Mouse (Mus musculus) liver, embryonic 15.5 days (tissue): ENCODE measurements at regions not wholly inside any gene's neighbourhood (a gene's known extent, or its start where the extent isn't known, plus 50 kb on each side); places are given as distances from the start of the nearest gene placed in this dataset.

ENCODE experiments used
- ATAC-seq: fragments of 200-750 bp; cut with Nextera tagmentation; 2 replicates; pipeline ENCODE4 v1.8.0; 2017; ENCODE audit warnings: moderate number of reproducible peaks, mild to moderate bottlenecking, moderate library complexity; ENCODE audit not compliant: insufficient read depth
- H3K27ac ChIP-seq: fragments of 300-500 bp; sonication (generic); replicated peaks from 2 replicates; pipeline ENCODE4 v1.5.1; 2015; ENCODE audit warnings: mild to moderate bottlenecking, inconsistent platforms
- H3K27me3 ChIP-seq: fragments of 300-500 bp; sonication (generic); 2 replicates; pipeline ENCODE4 v1.6.1; 2015; ENCODE audit warnings: mild to moderate bottlenecking, inconsistent platforms
- H3K36me3 ChIP-seq: fragments of 300-500 bp; sonication (generic); replicated peaks from 2 replicates; pipeline ENCODE4 v1.6.1; 2015; ENCODE audit warnings: moderate library complexity, mild to moderate bottlenecking, inconsistent platforms
- H3K4me1 ChIP-seq: fragments of 300-500 bp; sonication (generic); replicated peaks from 2 replicates; pipeline ENCODE4 v1.6.1; 2015; ENCODE audit warnings: inconsistent platforms
- H3K4me2 ChIP-seq: fragments of 300-500 bp; sonication (generic); 2 replicates; pipeline ENCODE4 v1.6.1; 2015; ENCODE audit warnings: moderate library complexity, mild to moderate bottlenecking, inconsistent platforms
- H3K4me3 ChIP-seq: fragments of 300-500 bp; sonication (generic); replicated peaks from 2 replicates; pipeline ENCODE4 v1.5.1; 2015; ENCODE audit warnings: mild to moderate bottlenecking, inconsistent platforms
- H3K9ac ChIP-seq: fragments of 300-500 bp; sonication (generic); 2 replicates; pipeline ENCODE4 v1.6.1; 2015; ENCODE audit warnings: moderate library complexity, mild to moderate bottlenecking, inconsistent platforms
- H3K9me3 ChIP-seq: fragments of 300-500 bp; sonication (generic); replicated peaks from 2 replicates; pipeline ENCODE4 v1.6.1; 2016; ENCODE audit warnings: inconsistent platforms
- WGBS: fragments of 180-500 bp; shearing (Covaris S2); methylation state at CpG from one replicate; pipeline ENCODE4 v1.1.7; 2015; ENCODE audit warnings: mixed read lengths; ENCODE audit not compliant: insufficient replicate concordance; 5-methylcytosine and 5-hydroxymethylcytosine counted together

DNA sequence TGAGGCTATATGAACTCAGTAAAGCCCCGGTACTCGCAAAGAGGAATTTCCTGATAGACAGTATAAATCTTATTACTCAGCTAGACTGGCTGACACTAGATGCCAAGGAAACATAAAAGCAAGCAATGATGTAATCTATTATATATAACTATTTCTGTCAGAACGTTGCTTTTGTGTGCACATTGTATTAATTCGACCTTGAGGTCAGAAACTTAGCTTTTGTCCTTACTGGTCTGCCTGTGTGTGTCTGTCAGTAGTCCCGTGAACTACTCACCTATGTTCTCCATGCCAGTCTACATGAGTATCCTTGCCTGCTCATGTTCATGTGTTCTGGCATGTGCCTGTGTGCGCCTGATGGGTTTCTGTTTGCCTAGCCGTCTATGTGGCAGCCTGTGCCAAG lies 70.5 kb downstream of the Tmx1 start:
- no peak overlapping the region for H3K27ac ChIP-seq
- no peaks in the 10 kb centered on the region for H3K27me3 ChIP-seq
- ATAC-seq = no peak
- H3K9ac ChIP-seq = no peak overlapping the region
- no peaks in the 10 kb centered on the region for H3K9me3 ChIP-seq
- no peak overlapping the region for H3K4me3 ChIP-seq
- WGBS = 59% methylated on average over 7 of the region's 7 CpGs
- no peaks in the 10 kb centered on the region for H3K36me3 ChIP-seq
- H3K4me1 ChIP-seq = no peaks in the 10 kb centered on the region
- no peak overlapping the region for H3K4me2 ChIP-seq

DNA sequence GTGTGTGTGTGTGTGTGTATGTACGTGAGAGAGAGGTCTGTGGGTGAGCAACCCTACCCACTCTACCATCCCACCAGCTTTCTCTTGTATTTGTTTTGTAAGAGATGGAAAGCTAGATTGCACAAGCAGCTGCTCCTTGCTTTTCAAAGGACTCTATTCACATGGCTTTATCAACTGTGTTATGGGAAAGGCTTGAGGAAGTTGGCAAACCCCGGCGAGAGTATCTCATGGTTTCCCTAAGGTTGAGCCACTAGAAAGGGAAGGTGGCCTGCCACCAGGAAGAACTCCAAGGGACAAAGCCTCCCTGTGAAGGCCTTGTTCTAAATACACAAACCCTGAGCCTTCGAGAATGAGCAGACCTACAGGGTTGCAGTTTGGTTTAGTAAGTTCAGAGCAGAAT lies 71.8 kb downstream of the Tmx1 start:
- H3K9ac ChIP-seq = no peak overlapping the region
- no peaks in the 10 kb centered on the region for H3K27me3 ChIP-seq
- no peak overlapping the region for H3K27ac ChIP-seq
- no peaks in the 10 kb centered on the region for H3K9me3 ChIP-seq
- ATAC-seq = no peak
- H3K4me2 ChIP-seq = no peak overlapping the region
- no peaks in the 10 kb centered on the region for H3K4me1 ChIP-seq
- WGBS = 36% methylated on average over 4 of the region's 4 CpGs
- H3K36me3 ChIP-seq = no peaks in the 10 kb centered on the region
- H3K4me3 ChIP-seq = no peak overlapping the region

DNA sequence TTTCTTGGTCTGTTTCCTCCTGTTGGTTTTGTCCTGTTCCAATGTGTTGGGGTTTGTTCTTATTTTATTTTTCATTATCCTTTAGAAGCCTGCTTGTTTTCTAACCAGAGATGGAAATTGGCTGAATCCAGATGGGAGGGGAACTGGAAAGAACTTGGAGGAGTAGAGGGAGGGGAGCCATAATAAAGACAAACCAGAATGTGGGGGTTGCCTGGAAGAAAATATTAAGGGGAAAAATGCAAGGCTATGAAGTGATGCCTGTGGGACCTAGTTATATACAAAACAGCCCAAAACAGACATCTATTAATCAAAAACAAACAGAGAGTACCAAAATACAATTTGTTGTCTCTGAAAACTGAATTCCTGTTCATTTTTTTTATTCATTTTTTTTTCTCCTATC lies 78.8 kb downstream of the Tmx1 start:
- no peak for ATAC-seq
- no peak overlapping the region for H3K4me2 ChIP-seq
- H3K4me3 ChIP-seq = no peak overlapping the region
- no peak overlapping the region for H3K9ac ChIP-seq
- H3K9me3 ChIP-seq = no peaks in the 10 kb centered on the region
- no peak overlapping the region for H3K27ac ChIP-seq
- no peaks in the 10 kb centered on the region for H3K36me3 ChIP-seq
- H3K27me3 ChIP-seq = no peaks in the 10 kb centered on the region
- no peaks in the 10 kb centered on the region for H3K4me1 ChIP-seq

- Histone ChIP-seq H3K4me3 (no peak overlapping the region), H3K4me2 (no peak overlapping the region), H3K27me3 (no peaks in the 10 kb centered on the region), H3K36me3 (no peaks in the 10 kb centered on the region), H3K9me3 (no peaks in the 10 kb centered on the region), H3K9ac (no peak overlapping the region), H3K4me1 (no peaks in the 10 kb centered on the region), H3K27ac (no peak overlapping the region)
- WGBS = 55% methylated on average over 10 of the region's 10 CpGs
- ATAC-seq = no peak
These were observed 79.3 kb downstream of the Tmx1 start for GRCm38 (mm10) chr12:70532225-70532624.

DNA sequence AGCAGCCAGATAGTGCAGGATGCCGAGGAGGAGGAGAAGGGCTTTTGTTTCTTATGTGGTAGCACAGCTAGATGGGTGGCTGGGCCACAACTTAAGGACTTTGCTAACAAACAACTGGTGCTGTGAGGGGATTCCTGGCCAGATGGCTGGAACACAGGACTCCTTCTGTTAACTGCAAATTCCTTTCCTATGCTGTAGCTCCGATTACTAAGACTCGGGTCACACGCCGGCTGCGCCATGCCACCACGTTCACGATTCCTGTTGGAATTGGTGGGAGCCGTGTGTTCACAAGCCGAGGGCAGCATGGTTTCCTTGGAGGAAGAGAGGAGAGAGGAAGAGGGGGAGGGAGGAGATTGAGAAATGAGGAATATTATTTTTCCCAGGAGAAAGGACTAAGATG lies 79.9 kb downstream of the Tmx1 start:
- Histone ChIP-seq H3K4me3 (no peak overlapping the region), H3K36me3 (no peaks in the 10 kb centered on the region), H3K27me3 (no peaks in the 10 kb centered on the region), H3K27ac (no peak overlapping the region), H3K9ac (no peak overlapping the region), H3K4me1 (no peaks in the 10 kb centered on the region), H3K4me2 (no peak overlapping the region), H3K9me3 (no peaks in the 10 kb centered on the region)
- ATAC-seq = no peak
- 78% methylated on average over 10 of the region's 10 CpGs for WGBS

DNA sequence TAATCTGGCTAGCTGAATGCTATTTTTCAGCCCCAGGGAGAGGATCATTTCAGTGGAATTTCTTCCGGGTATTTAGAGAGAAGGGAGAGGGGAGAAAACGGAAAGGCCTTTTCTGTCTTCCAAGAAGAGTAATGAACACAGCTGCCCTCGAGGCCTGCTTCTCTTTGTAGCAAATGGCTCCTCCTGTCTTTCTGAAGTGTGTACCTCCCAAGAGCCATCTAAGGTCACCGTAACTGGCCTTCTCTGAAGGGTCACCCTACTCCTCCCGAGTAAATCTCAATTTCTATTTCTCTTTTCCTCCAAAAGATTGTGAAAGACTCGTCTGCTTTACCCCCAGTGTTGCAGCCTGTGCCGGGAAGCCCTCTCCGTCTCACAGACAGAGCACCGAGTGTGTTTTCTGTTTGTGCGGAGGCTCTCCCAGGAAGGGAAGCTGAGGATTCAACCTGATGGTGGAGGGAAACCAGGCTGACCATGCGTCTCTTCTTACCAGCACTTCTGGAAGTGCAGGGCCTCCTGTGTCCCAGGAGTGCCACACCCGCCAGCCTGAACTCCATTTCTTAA lies 80.6 kb downstream of the Tmx1 start:
- no peak for ATAC-seq
- no peak overlapping the region for H3K4me3 ChIP-seq
- no peak overlapping the region for H3K4me2 ChIP-seq
- no peaks in the 10 kb centered on the region for H3K36me3 ChIP-seq
- no peak overlapping the region for H3K9ac ChIP-seq
- no peaks in the 10 kb centered on the region for H3K4me1 ChIP-seq
- no peaks in the 10 kb centered on the region for H3K27me3 ChIP-seq
- H3K27ac ChIP-seq = no peak overlapping the region
- 62% methylated on average over 12 of the region's 12 CpGs for WGBS
- H3K9me3 ChIP-seq = no peaks in the 10 kb centered on the region

- ATAC-seq = no peak
- H3K36me3 ChIP-seq = no peaks in the 10 kb centered on the region
- no peak overlapping the region for H3K27ac ChIP-seq
- H3K9ac ChIP-seq = no peak overlapping the region
- H3K27me3 ChIP-seq = no peaks in the 10 kb centered on the region
- H3K9me3 ChIP-seq = no peaks in the 10 kb centered on the region
- WGBS = 53% methylated on average over 4 of the region's 4 CpGs
- no peak overlapping the region for H3K4me2 ChIP-seq
- H3K4me1 ChIP-seq = no peaks in the 10 kb centered on the region
- no peak overlapping the region for H3K4me3 ChIP-seq
These were observed 86.2 kb downstream of the Tmx1 start for GRCm38 (mm10) chr12:70539124-70539523.

DNA sequence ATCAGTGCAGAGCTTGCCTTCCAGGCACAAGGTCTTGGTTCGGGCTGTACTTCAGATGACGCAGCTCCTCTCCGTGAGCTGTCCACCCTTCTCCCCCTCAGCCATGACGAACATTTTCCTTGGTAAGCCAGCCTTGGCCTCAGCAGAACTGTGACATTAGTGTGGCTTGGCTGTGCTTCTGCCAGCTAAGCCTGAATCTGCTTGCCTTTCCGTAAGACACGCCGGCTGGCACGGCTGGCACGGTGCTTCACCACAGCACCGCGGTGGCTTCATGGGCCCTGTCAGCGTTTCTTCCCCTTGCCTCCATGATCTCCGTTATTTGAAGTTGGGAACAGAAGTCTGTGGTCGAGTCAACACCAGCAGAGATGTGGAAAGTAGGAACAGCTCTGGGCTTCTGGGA lies 87.0 kb downstream of the Tmx1 start:
- Histone ChIP-seq H3K4me3 (no peak overlapping the region), H3K9me3 (no peaks in the 10 kb centered on the region), H3K4me2 (no peak overlapping the region), H3K9ac (no peak overlapping the region), H3K4me1 (no peaks in the 10 kb centered on the region), H3K27me3 (no peaks in the 10 kb centered on the region), H3K27ac (no peak overlapping the region), H3K36me3 (no peaks in the 10 kb centered on the region)
- no peak for ATAC-seq
- WGBS = 83% methylated on average over 14 of the region's 14 CpGs

GRCm38 (mm10) chr12:70541432-70541831 lies 88.5 kb downstream of the Tmx1 start:
- no peaks in the 10 kb centered on the region for H3K36me3 ChIP-seq
- no peak overlapping the region for H3K9ac ChIP-seq
- no peaks in the 10 kb centered on the region for H3K4me1 ChIP-seq
- H3K4me2 ChIP-seq = no peak overlapping the region
- no peak for ATAC-seq
- H3K27ac ChIP-seq = no peak overlapping the region
- H3K4me3 ChIP-seq = no peak overlapping the region
- no peaks in the 10 kb centered on the region for H3K9me3 ChIP-seq
- H3K27me3 ChIP-seq = no peaks in the 10 kb centered on the region
- 57% methylated on average over 4 of the region's 4 CpGs for WGBS

- H3K27me3 ChIP-seq = no peaks in the 10 kb centered on the region
- no peak overlapping the region for H3K9ac ChIP-seq
- no peak overlapping the region for H3K4me3 ChIP-seq
- no peak for ATAC-seq
- H3K4me1 ChIP-seq = no peaks in the 10 kb centered on the region
- WGBS = 43% methylated on average over 5 of the region's 5 CpGs
- H3K9me3 ChIP-seq = no peaks in the 10 kb centered on the region
- no peak overlapping the region for H3K4me2 ChIP-seq
- H3K36me3 ChIP-seq = no peaks in the 10 kb centered on the region
- H3K27ac ChIP-seq = no peak overlapping the region
These were observed 90.4 kb downstream of the Tmx1 start for GRCm38 (mm10) chr12:70543299-70543698.

DNA sequence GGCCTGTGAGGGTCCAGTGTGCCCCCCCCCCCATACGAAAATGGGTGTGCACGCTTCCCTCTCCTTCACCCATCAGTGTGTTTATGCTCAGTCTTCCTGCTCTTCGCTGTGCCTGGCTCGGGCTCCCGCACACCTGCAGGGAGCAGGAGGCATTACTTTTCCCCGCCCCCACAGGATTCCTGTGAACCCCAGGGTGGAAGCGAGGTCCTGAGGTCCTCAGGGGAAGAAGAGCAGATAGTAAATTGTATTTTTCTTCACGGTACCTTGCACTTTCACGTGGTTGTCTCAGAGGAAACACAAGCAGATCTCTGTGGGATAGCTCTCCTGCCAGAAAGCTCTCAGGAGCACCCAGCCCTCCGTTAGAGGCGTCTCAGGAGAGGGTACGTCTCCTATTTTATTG lies 91.4 kb downstream of the Tmx1 start:
- H3K27ac ChIP-seq = no peak overlapping the region
- ATAC-seq = no peak
- no peaks in the 10 kb centered on the region for H3K9me3 ChIP-seq
- no peak overlapping the region for H3K4me3 ChIP-seq
- no peaks in the 10 kb centered on the region for H3K4me1 ChIP-seq
- H3K27me3 ChIP-seq = no peaks in the 10 kb centered on the region
- no peak overlapping the region for H3K9ac ChIP-seq
- 36% methylated on average over 12 of the region's 12 CpGs for WGBS
- no peaks in the 10 kb centered on the region for H3K36me3 ChIP-seq
- no peak overlapping the region for H3K4me2 ChIP-seq

DNA sequence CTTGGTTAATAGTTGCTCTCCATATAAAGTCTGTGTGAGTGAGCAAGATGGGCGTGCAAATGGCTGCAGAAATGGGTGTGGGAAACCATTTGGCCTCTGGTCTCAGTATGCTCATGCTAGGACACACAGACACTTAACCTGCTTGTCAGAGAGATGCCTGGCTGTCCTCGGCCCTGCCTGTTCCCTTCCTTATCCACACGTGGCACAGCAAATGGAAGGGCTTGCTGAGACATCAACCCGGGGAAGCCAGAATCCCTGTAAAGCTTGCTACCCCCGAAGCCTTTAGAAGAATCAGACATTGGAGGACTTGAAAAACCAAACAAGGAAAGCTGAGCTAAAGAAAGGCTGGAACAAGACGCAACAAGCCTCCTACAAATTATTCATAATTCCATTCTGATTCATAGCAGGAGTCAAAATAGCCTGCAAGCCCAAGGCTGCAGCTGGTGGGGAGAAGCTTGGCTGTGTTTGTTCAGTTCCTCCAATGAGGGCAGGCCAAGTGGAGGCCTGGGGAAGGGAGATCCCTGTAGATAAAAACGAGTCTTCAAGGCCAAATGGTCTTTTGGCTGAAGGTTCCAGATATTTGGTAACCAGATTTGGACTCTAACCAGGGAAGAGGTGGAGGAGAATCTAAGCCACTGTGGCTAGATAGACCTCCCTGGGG lies 92.1 kb downstream of the Tmx1 start:
- no peaks in the 10 kb centered on the region for H3K9me3 ChIP-seq
- H3K9ac ChIP-seq = no peak overlapping the region
- ATAC-seq = no peak
- no peaks in the 10 kb centered on the region for H3K36me3 ChIP-seq
- H3K27ac ChIP-seq = no peak overlapping the region
- H3K4me2 ChIP-seq = no peak overlapping the region
- H3K27me3 ChIP-seq = no peaks in the 10 kb centered on the region
- no peak overlapping the region for H3K4me3 ChIP-seq
- H3K4me1 ChIP-seq = no peaks in the 10 kb centered on the region
- 46% methylated on average over 7 of the region's 7 CpGs for WGBS
